Mouse (Mus musculus): ENCODE data around the gene Rara.

Gene Rara

DNA sequence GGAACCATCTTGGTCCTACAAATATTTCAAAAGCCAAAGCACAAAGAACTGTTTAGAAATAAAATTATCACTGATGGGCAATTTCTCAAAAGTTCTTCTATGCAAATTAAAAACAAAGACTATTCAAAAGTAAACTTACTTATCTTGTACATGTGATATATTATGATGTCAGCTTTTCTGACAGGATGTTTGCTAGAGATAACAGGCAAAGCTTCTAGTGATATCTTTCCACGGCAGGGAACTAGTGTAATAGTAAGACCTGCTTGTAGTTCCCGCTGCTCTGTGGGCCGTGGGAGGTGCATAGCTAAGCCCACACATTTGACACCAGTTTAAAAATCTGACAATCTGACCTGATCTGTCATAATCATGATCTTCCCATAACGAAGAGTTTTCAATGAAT lies 82.5 kb downstream of the Rara start:
- DNase-seq: no peak

DNA sequence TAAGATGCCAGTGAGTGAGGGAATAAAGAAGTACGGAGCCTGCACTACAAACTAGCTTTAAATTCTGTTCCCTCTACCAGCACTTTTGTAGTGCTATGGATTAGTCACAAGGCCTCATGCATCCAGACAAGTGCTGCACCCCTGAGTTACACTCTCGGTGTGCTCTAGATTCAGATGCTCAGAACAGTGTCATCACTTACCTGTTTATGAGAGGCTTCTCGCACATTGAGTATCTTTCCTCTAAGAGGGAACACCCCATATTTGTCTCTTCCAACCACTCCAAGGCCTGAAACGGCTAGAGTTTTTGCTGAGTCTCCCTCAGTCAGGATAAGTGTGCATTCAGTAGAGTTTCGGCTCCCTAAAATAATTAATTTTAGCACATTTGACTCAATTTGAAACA lies 83.1 kb downstream of the Rara start:
- peak; percentile 57 for DNase-seq

DNA sequence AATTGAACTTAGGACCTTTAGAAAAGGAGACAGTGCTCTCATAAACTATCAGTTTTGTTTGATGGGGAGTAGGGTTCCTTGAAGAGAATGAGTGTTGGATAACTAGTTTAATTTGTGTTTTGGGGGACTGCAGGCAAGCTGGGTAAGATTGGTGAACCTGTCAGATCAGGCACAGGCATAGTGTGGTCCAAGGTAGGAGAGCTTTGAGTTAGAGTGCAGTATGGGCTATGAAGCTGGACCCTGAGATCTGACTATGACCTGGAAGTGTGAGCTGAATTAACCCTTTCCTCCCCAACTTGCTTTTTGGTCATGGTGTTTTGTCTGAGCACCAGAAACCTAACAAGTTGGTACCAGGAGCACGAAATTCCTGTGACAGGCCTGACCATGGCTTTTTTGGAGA lies 86.2 kb downstream of the Rara start:
- DNase-seq: peak; percentile 63

DNA sequence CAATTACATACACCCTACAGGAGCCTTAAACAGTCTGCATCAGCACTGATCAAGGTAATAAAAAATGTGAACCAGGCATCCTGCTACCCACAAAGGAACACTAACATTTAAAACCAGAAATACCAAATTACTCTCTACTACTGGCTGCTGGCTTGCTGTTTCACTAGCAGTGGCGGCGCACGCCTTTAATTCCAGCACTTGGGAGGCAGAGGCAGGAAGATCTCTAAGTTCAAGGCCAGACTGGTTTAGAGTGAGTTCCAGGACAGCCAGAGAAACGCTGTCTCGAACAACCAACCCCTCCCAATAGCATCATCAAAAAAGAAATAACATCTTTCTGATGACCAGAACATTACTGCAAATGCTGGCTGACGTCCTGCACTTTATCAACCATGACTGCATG lies 92.2 kb downstream of the Rara start:
- peak; percentile 67 for DNase-seq

DNA sequence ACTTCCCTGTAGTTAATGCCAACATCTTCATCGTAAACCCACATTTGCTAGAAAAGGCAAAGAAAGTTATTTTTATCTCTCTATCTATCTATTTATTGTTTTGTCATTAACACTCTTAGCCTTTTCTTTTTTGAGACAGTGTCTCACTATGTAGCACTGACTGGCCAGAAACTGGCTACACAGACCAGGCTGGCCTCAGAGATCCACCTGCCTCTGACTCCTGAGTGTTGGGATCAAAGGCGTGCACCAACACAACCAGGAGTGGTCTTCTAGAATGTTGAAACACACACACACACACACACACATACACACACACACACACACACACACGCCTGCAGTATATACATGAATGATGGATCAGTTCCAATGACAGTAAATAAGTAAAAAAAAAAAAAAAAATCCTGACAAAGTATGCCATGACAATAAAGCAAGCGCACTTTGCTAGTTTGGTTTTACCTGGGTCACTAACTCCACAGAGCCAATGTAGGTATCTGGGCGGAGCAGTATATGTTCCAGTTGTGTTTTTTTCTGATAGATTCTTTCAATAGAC lies 94.8 kb downstream of the Rara start:
- DNase-seq: no peak

DNA sequence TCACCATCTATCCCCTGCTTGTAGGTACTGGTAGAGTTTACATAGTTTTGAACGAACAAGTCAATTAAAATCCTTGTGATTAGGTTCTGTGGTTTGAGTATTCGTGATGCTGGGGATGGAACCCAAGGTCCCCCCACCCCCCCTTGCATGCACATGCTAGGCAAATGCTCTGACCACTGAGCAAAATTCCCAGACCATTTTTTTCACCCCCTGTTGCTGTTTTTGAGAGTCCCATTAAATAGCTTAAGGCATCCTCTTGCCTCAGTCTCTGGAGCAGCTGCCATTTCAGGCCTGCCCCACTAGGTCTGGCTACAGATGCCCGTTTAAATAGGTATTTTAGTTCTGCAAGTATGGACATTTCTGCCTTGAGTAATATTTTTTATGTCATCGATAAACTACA lies 95.5 kb downstream of the Rara start:
- peak; percentile 44 for DNase-seq

DNA sequence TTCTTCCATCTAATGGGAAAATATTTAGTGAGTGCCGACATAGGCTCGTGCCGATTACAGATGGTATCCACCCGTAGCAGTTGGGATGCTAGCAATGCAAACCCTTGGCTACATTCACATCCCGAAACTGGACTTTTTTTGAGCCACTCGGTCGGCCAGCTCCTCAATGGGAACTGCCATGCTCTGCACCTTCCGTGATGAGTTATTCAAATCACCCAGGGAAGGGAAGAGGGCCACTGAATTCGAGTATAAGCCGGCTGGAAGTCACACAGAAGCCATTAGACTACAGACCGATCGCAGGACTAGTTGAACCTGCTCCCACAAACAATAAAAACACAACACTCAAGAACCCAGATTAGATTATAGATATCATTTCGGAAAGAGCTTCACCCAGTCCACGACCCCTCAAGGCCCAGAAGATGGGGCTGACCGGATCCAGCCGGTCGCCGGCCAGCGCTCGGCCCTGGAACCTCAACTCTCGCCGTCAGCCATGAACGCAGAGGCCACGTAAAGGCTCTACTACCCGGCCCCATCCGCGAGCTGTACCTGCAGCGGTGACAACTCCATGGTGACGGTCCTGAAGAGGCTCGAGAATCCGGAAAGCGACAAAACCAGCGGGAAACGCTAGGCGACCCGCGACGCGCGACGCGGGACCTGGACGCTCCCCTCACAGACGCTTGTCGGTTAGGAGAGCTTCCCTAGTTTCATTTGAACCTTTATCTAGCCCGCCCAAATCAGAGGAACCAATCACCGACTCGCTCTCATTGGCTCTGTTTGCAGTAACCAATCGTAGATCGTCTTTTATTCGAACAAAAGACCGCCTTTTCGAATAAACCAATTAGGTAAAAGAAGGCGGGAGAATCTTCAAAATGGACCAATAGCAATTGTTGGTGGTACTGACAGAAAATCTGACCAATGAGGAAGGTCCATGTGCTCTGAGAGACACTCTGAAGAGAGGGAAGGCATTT lies 96.2 kb downstream of the Rara start, which contains the start of gene Top2a:
Top2a (minus strand) TSS at position 690 of the 968 bp plus-strand sequence.
- peak; percentile 100 for DNase-seq

Measured in heart, adult 11 months (tissue).